Mouse (Mus musculus): ENCODE data around the gene Slc39a11. TPM values are rescaled to one million over a fixed set of nuclear protein-coding genes. Genes with fewer than 3 reads are reported as not detected.

Gene Slc39a11
- total RNA-seq, 2 experiments from 2014 or later = 1.8 to 3.1 TPM

DNA sequence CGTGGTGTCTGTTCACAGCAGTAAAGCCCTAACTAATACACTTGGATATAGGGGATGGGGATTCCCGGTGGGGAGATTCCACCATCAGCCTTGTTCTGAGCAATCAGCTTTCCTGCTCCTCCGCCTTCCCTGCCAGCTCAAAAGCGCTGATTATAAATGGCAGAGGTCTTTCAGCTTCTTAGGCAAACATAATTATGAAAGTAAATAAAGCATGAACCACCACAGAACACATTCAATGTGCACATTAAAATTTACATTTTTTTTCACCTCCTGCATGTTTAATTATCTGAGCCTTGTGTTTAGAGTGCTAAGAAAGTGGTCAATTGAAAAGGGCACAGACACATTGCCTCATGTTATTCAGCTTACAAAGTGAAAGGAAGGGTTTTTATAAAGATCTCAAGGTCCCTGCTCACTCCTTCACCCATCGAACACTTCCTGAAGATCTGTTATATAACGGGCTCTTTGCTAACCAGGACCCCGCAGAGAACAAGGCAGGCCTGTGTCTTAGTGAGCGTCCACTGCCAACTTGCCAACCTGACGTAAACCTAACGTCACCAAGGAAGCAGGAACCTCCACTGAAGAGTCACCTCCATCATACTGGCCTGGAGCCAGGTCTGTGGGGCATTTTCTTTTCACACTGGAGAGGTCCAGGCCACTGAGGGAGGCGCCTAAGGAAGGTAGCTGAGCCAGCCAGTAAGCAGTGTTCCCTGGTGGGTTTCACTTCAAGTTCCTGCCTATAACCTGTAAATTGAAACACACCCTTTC lies 142.0 kb downstream of the Slc39a11 start:
- DNase-seq = no peak

DNA sequence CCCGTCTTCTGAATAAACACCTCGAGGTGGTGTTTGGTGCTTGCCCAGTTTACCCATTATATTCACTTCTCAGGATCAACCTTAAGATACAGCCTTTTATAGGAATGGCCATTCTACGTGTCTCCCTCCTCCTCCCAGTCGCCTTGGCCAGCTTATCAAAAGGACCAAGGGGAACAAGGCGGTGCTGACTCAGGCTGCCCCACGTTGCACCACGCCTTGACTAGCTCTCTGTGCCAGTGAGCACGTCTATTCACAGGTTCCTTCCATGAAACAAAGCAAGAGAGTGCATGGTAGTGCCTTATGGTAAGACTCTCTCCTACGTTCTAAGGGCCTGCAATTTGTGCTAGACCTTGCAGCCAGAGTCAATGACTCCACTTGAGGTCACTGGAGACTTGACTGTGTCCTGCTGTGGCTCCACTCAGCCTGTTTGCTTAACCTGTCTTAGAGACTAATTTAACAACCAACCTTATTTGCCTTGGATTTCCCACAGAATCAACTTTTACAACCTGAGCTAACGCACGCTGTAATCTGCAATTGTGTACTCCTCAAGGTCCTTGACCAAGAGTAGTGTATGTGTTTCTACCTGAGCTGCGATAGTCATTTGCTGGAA lies 144.2 kb downstream of the Slc39a11 start:
- DNase-seq = no peak

DNA sequence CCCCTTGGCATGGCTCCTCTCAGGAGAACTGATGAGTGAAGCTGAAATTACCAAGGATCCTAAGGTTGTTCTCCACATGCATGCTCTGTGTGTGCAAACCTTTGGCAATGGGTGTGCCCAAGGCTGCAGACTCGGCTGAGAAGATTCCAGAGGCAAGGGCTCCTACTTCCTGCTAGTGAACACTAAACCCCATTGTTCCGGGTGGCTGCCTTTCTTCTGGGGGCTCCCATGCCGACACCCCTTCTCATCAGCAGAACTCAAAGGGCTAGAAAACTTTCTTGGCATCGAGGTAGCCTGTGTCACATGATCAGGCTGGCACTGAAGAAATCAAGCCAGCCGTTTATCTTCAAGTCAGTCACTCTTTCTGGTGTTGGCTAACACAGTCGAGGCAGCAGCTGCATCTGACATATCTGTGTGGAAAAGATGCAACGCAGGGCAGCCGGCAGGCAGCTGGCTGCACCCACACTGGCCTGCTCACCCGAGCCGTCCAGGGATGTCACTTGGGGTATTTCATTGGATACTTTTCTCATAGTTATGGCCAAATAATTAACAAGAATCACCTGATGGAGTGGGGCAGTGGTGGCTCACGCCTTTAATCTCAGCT lies 145.3 kb downstream of the Slc39a11 start:
- DNase-seq = no peak

DNA sequence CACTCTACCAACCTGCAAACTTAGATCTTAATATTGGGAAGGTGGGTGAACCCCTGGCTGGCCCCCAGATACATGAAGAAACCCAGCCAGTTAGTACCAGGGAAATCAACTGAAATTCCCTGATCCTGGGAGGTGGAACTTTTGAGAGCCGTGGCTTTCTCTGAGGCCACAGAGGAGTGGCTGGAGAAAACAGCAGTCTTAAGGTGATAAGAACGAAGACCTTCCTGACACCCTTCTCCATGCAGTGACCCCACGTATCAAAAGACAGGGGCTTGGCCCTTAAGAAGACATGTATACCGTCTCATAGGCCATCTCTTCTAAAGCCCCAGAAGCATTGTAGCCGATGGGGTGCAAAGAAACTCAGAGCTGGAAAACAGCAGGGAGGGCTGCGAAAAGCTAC lies 146.9 kb downstream of the Slc39a11 start:
- DNase-seq = no peak

DNA sequence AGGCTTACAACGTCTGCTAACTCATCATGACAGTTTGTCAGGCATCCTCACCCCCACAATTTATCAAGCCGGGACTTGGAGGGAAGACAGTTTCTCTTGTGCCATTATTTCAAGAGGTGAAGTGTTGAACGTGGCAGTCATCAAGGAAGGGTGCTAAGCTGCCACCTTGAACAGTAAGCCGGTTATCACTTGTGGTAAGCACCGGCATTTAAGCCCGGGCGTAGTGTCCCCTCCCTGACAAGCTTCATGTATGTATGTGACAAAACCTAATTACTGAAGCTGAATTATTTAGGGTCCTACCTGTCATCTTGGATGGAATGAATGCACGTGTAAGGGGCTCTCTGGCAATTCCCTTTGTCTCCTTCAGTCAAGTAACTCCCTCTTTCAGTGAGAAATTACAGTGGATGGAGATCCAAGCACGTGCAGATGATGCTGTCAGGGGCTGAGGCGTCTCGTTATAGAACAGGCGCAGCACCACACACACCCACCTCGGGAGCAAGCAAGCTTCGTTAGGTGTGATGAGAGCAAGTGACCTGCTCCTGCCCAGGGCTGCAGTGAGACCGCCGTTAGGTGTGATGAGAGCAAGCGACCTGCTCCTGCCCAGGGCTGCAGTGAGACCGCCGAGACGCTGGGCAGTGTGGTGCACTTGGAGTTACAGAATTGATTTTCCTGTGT lies 149.1 kb downstream of the Slc39a11 start:
- DNase-seq = no peak

DNA sequence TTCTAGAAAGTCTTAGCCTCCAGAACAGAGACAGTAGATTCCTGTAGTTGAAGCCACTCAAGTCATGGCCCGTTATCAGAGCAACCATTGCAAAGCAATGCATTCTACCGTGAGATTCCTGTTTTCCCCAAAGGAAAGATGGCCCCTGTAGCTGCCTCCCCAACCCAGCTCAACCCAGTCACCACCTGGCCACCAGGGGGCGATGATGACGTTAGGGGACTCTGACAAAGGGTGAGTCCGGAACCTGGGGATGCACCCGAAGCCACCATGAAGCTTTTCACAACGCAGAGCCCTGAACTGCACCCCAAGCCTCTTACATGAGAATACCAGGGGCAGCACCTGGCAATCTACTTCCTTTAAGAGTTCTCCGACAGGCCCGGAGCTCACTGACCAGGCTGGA lies 151.0 kb downstream of the Slc39a11 start:
- DNase-seq = no peak

DNA sequence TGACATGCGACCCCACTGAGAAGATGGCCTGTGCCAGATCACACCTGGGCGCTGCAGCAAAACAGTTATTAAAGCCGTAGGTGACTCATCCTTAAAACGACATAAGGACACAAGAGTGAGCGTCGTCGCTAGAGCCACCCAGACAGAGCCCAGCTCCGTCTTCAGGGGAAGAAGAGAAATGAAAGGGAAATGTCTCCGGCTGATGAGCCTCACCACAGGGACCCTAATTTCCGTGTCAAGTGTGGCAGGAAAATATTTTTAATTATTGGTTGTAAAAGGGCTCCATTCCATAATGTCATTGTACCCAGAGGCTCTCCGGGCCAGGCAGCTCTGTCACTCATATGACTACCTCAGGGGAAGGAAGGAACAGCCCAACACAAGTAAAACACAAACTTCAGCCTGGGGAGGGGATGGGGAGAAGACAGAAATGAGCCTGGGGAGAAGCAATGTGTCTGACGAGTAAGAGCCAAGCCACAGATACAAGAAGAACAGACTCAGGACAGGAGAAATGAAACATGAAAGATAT lies 155.8 kb downstream of the Slc39a11 start:
- DNase-seq = no peak

DNA sequence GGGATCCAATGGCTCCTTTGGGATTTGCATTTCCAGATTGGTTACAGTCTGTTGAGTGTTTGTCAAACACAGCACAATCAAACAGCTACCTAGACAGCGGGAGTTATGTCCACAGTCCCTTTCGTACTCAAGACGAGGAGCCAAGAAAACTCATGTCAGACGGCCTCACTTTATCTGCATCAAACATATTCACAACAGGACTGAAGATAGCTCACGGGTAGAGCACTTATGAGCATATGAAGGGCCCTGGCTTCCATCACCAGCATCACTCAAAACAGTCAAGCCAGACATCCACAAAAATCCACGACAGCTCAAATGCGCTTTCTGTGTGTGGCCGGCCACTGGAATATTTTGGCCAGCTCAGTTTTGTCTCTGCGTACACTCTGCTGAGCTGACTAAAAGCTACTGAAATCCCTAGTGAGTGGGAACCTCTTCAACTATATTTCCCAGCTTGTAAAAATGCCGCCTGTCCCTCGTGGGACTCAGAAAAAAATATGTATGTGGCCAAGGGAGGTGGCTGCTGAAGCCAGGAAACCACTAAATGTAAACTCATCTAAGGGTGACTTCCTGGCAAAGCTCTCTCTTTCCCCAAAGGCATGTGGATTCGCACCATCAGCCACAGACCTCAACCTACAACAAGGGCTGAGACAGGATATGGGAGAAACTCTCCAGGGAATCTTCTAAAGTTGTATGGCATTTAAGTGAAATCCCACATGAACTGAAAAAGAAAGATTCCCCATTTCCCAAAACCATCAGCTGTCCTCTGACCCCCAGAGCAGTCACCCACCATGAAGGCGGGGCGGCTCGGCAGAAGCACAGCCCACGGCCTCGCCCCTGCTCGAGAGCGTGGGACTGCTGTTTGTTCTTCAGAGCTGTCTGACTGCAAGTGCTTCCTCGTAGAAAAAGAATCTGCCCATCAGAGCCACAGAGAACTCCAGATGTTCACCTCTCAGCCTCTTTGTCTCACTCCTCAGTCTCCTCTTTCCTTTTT lies 159.1 kb downstream of the Slc39a11 start:
- DNase-seq = no peak

DNA sequence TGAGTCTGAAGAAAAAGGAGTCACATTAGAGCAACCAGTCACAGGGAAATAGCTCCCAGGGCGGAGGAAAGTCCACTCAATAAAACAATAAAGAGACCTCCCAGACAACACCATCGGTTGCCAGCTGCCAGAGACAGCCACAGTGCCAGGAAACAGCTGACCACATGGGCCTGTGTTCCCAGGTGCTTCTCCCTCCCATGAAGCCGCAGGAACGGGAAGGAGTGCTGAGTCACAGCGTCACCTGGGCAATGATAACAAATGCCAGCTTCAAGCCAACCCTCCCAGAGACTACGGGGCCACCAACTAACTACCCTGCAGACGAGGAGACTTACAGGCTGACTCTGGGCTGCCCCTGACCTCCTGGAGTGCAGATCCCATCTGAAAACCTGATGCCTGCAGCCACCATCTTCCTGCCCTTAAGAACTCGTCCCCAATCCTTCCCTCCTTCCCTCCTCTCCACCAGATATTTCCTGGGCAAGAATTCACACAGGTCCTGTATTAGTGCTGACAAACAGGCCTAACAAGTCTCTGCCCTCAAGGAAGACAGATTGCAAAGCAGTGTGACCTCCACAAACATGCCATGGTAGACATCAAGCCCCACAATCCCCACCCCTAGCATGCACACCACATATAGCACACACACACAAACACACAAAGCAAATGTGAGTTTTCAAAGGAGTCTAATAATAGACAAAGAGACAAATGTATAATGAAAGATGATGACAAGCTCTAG lies 162.1 kb downstream of the Slc39a11 start:
- DNase-seq = no peak

DNA sequence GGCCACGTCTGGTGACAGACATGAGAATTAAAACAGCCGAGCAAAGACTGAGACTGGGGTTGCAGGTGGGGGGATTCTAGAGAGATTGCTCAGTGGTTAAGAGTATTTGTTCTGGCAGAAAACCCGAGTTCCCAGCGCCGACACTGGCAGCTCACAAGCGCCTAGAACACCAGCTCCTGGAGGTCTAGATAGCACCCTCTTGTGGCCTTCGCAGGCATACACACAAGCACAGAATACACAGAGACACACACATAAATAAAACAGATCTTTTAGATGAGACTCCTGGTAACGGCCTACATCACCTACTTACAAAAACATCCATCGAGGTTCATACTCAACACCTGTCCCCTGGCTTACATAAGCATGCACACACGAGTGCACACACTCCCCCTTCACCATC lies 165.8 kb downstream of the Slc39a11 start:
- DNase-seq = no peak

DNA sequence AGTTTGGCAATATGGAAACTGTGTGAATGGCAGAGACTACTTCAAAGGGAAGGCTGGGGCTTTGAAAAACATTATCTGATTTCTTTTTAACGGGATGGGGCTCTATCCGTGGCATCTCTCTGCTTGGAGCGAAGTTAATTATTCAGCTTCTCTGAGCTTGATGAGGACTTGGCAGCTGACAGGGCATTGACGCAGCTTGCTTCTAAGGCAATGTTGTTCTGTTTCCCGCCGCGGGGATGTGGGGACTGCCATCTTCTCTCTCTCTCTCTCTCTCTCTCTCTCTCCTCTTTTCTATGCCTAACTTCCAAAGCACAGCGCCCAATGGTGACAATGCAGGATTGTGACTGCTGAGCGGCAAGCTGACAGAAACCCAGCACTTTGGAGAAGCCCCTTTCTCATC lies 172.3 kb downstream of the Slc39a11 start:
- no peak for DNase-seq

DNA sequence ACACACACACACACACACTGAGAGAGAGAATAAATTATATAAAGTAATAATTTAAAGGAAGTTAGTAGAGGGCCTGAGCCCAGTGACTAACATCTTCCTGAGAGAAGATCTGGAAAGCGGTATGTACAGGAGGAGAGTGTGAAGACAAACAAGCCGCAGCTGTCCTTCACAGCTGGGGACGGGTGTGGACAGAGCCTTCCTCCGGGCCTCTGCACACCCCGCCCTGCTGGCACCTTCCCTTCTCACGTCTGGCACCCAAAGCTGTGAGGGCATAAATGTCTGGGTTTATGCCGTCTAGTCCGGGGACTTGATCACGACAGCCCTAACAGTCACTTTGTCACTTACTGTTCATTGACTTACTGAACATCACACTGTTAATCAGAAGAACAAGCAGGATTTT lies 173.2 kb downstream of the Slc39a11 start:
- no peak for DNase-seq

DNA sequence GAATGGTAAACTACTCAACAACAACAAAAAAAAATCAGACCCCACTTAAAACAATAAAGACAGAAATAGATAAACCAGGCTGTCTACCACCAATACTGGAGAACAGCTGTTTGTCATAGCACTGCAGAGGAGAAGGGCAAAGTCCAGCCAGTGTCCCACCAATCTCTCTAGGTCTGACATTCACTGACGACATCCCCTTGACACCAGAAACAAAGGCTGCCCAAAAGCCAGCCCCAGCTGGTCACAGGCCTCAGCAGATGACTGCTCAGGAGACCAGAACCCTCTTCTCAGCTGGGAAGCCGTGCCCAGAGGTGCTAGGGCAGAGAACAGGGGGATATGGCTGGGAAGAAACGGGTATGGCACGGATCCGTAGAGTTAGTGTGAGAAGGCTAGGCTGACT lies 174.4 kb downstream of the Slc39a11 start:
- no peak for DNase-seq

DNA sequence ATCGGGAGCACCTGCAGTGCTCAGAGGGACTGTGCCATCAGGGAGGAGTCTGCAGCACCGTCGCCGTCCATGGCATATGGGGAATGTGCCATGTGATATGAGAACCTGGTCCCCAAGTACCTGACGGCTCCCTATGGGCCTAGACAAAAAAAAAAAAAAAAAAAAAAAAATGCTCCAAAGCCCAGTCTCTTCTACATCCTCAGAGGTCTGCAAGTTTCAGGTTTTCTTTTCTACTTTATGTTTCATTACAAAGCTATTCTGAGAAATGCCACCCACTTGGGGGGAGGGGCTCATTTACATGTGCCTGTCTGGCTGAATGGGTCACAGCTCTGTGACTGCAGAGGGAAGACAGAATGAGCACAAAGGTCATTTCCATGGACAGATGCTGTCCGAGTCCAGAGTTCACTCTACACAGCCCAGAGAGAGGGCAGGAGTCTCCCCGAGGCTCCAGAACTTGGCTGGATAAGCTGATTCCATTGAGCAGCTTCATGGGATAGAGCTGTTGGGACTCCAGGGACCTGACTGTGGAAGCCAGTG lies 175.8 kb downstream of the Slc39a11 start:
- no peak for DNase-seq

DNA sequence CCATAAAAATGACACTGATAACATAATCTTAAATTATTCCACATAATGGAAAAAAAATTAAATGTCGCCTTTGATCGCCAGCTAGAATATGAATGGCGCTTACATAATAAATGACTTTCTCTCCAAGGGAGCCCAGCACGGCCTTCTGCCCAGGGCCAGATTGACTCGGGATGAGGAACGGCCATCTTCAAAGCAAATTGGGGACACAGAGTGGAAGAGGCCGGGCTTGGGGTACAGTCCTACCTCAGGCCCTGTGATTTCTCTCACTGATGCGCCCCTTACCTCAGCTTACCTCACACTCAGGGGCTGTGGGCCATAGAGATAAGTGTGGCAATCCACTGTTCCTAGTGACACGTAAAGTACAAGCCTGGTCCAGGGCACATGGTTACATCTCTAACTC lies 177.9 kb downstream of the Slc39a11 start:
- no peak for DNase-seq

DNA sequence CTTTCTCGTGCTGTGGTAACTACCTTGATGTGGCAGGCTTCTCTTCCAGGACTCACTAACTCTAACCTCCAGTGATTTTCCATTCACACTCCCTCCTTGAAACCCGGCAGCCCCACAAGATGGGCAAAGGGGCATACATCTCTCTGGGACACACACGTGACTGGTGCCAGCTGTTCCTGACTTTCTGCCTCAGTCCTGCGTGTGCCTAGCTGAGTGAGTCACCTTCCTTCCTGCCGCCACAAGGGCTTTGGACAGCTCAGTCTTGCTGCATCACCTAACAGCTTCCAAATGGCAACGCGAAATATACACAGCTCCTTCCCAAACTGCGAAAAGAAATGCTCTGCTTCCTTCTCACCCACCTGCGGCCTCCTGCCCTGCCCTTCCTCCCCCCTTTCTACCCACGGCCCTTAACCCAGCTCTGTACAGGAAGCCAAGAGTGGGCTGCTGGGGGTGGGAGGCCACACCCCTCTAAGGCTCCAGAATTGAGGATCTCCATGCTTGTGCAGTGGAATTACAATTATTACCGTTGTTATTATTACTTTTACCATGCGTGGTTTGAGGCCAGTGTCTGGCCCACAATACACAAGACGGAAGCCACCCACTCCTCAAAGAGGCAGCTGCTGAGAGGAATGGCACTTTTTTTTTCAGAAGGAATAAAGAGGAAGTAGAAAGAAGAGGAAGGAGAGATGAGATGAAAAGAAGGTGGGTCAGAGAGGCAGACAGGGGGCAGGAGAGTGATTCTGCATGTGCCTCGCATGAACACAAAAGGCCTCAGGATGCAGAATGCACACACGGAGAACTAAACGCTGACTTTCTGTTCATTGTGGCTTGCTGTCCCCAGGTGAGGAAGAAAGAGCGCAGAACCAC lies 179.7 kb downstream of the Slc39a11 start:
- no peak for DNase-seq

DNA sequence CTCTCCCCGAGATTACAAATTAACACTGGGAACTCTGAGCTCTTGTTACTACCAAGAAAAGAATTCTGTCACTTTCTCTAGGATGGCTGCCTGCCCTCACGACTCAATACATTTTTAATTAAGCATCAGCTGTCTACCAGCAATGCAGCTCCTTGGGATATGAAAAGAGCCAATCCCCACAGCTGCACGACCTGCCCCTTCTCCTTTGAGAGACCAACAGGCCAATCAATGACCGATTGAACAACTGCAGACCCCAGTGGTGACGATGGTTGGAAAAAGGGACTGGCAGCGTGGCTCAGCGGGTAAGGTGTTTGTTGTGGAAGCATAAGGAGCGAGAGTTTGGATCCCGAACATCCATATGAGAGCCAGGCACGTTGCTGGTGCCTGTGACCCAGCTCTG lies 181.9 kb downstream of the Slc39a11 start:
- no peak for DNase-seq

DNA sequence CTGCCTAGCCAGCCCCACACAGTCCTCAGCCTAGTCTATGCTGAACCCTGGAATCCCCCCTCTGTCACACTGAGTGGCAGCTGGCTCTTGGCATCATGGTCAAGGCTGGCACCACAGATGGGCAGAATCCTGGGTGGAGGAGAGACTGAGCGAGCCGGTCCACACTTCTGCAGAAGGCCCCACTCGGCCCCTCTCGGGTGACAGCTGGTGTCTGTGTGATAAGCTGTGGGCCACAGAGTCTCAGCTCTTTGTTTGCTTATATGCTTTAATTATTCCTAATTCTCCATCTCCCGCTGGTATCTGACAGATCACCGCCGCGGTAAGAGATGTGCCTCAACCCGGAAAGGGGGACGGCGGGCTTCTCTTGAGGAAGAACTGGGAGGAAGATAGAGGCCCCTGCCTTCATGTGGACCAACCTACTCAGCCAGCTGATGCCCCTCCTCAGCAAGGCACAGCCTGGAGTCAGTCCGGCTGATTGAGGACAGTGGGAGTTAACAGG lies 182.5 kb downstream of the Slc39a11 start:
- DNase-seq = no peak

DNA sequence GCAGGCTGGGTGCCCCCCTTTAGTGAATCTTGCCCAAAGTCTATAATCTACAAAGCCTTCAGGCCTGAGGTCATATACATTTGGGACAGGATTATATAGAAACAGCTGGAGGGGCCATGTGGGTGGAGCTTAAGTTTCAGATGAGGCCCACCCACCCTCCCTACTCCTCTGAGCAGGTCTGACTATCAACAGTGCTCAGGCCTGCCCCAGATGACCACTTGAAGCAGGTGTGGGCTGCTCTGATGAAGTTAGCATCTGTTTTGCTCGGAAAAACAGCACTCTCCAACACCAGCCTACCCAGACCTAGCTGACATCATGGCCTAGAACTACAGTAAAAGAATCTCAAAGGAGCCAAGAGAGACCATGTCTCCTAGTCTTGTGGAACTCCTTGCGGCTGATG lies 189.8 kb downstream of the Slc39a11 start:
- DNase-seq = no peak

All from gastrocnemius, postnatal 25 days (tissue).